Mouse (Mus musculus): ENCODE measurements at regions not wholly inside any gene's neighbourhood (a gene's known extent, or its start where the extent isn't known, plus 50 kb on each side); places are given as distances from the start of the nearest gene placed in this dataset.
A peak's percentile ranks its signal among the peaks of the same experiment; 100 is the strongest.

GRCm38 (mm10) chr2:118034026-118034425 is 77.7 kb upstream of the Thbs1 start:
- no peak for DNase-seq

- DNase-seq: no peak
Measured at GRCm38 (mm10) chr2:118035333-118035732, 76.3 kb upstream of the Thbs1 start.

- peak; percentile 44 for DNase-seq
Measured at GRCm38 (mm10) chr2:118038859-118039818, 72.5 kb upstream of the Thbs1 start.

- no peak for DNase-seq
Measured at GRCm38 (mm10) chr2:118039819-118040206, 71.9 kb upstream of the Thbs1 start.

GRCm38 (mm10) chr2:118042380-118043055 is 69.2 kb upstream of the Thbs1 start:
- DNase-seq: no peak

GRCm38 (mm10) chr2:118044666-118045065 is 67.0 kb upstream of the Thbs1 start:
- no peak for DNase-seq

GRCm38 (mm10) chr2:118050326-118050725 is 61.4 kb upstream of the Thbs1 start:
- no peak for DNase-seq

- DNase-seq: no peak
Measured at GRCm38 (mm10) chr2:118051610-118052009, 60.1 kb upstream of the Thbs1 start.

GRCm38 (mm10) chr2:118053512-118053911 is 58.2 kb upstream of the Thbs1 start:
- DNase-seq: no peak

- no peak for DNase-seq
Measured at GRCm38 (mm10) chr2:118058654-118059395, 52.9 kb upstream of the Thbs1 start.

GRCm38 (mm10) chr2:118061291-118061690 is 50.4 kb upstream of the Thbs1 start:
- no peak for DNase-seq
